Mouse (Mus musculus) spleen, adult 2 months (tissue): ENCODE results near the gene Yars.

Experiments used
- CTCF ChIP-seq: fragments of 200-500 bp; IDR thresholded peaks from 2 replicates; pipeline ENCODE4 v1.5.1; 2011; ENCODE audit warnings: mild to moderate bottlenecking, inconsistent platforms; ENCODE audit not compliant: insufficient read depth, insufficient read length, insufficient replicate concordance; ENCODE audit errors: extremely low read depth
- POLR2A ChIP-seq: fragments of 200-500 bp; IDR thresholded peaks from 2 replicates; pipeline ENCODE4 v1.6.1; 2011; ENCODE audit warnings: low read depth, low read length, inconsistent platforms

DNA sequence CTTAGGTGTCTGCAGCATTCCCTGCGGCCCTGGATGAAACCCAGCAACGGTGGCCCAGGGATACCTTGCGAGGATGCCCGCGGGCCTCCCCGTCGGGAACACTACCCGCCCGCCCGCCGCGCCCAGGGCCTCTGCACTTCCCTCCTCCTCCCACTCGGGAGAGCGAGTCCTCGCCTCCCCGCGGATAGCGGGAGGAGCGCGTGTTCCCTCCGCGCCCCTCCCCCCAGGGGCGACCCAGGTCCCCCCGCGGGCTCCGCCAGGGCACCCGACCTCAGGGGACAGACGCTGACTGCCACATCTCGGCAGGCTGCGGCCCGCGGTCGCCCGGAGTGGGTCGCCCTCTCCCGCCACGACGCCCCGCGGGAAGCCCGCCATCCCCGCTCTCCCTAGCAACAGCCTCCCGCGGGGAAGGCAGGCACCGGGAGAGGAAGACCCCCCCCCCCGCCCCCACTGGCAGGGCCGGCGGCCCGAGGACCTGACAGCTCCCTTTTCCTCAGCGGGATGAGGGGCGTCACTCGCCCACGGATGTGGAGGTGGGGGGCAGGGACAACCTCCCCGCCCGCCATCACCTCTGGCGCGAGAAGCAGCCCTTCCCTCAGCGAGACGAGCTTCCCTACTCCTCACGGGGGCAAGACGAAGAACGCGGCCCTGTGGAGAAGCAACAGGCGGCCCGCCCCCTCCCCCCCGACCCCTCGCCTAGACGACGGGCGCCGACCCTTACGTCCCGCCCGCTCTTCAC is 588 bp upstream of the Yars start:
- TF ChIP-seq CTCF (no peak), POLR2A (no peak)
